Mouse (Mus musculus) forebrain, embryonic 10.5 days (tissue): ENCODE measurements around the gene Fkbpl. TPM values are rescaled to one million over a fixed set of nuclear protein-coding genes. Genes with fewer than 3 reads are reported as not detected.
A peak's percentile ranks its signal among the peaks of the same experiment; 100 is the strongest.

Experiments
- DNase-seq: peaks from one replicate; pipeline ENCODE4 v3.0.0-alpha.2; 2017; ENCODE audit warnings: low spot score; ENCODE audit errors: extremely low spot score
- H3K27ac ChIP-seq: fragments of 300-500 bp; sonication (generic); 2 replicates; pipeline ENCODE4 v1.5.1; 2016; ENCODE audit warnings: mild to moderate bottlenecking
- H3K27me3 ChIP-seq: fragments of 300-500 bp; sonication (generic); 2 replicates; pipeline ENCODE4 v1.6.1; 2016; ENCODE audit warnings: mild to moderate bottlenecking; ENCODE audit not compliant: poor library complexity, severe bottlenecking
- H3K36me3 ChIP-seq: fragments of 300-500 bp; sonication (generic); replicated peaks from 2 replicates; pipeline ENCODE4 v1.6.1; 2016; ENCODE audit warnings: mild to moderate bottlenecking, moderate library complexity
- H3K4me1 ChIP-seq: fragments of 300-500 bp; sonication (generic); 2 replicates; pipeline ENCODE4 v1.6.1; 2016
- H3K4me3 ChIP-seq: fragments of 300-500 bp; sonication (generic); 2 replicates; pipeline ENCODE4 v1.5.1; 2016; ENCODE audit warnings: mild to moderate bottlenecking, moderate library complexity
- H3K9me3 ChIP-seq: fragments of 300-500 bp; sonication (generic); 2 replicates; pipeline ENCODE4 v1.6.1; 2016; ENCODE audit warnings: mild to moderate bottlenecking, moderate library complexity
- WGBS: fragments of 180-500 bp; shearing (Covaris S2); methylation state at CpG from one replicate; pipeline ENCODE4 v1.1.7; 2016; 5-methylcytosine and 5-hydroxymethylcytosine counted together
- polyA plus RNA-seq: library from polyadenylated mRNA; unstranded; fragments of >200 nt; fragmentation: Nextera tagmentation; extraction: Ambion mirVana; gene quantifications from 2 replicates; pipeline ENCODE4 v1.2.1, GENCODE M21; 2016

The Fkbpl gene
- polyA plus RNA-seq, 1 experiment from 2014 or later: 14.8 TPM

- Histone ChIP-seq H3K4me3 (no peak overlapping the region), H3K27me3 (no peaks in the 10 kb centered on the region), H3K27ac (no peak overlapping the region), H3K9me3 (no peaks in the 10 kb centered on the region), H3K4me1 (peaks cover 22% of the 10 kb centered on the region), H3K36me3 (peaks cover 85% of the 10 kb centered on the region)
- WGBS: 86% methylated on average over 11 of the region's 11 CpGs
- DNase-seq: no peak
Observed at GRCm38 (mm10) chr17:34613054-34613645, 31.4 kb upstream of the Fkbpl start.

- WGBS: 92% methylated on average over 10 of the region's 10 CpGs
- Histone ChIP-seq H3K4me1 (peaks cover 15% of the 10 kb centered on the region), H3K9me3 (no peaks in the 10 kb centered on the region), H3K27me3 (no peaks in the 10 kb centered on the region), H3K4me3 (no peak overlapping the region), H3K36me3 (peaks cover 78% of the 10 kb centered on the region), H3K27ac (no peak overlapping the region)
- no peak for DNase-seq
Observed at GRCm38 (mm10) chr17:34613830-34614229, 30.7 kb upstream of the Fkbpl start.

GRCm38 (mm10) chr17:34615871-34616270, 28.7 kb upstream of the Fkbpl start, which contains the start of gene Egfl8:
TSS of gene Egfl8 (minus strand) at chr17:34615971.
- DNase-seq: no peak
- peaks cover 70% of the 10 kb centered on the region for H3K36me3 ChIP-seq
- peak within 1 kb of the TSS; percentile 0; the same call in 1 of the 2 replicates for H3K4me3 ChIP-seq
- H3K27me3 ChIP-seq: no peaks in the 10 kb centered on the region
- peak within 1 kb of the TSS; percentile 56; the same call in 1 of the 2 replicates for H3K27ac ChIP-seq
- H3K4me1 ChIP-seq: peaks cover 14% of the 10 kb centered on the region
- 65% methylated on average over 6 of the region's 6 CpGs for WGBS
- H3K9me3 ChIP-seq: no peaks in the 10 kb centered on the region

GRCm38 (mm10) chr17:34618999-34619398, 25.6 kb upstream of the Fkbpl start:
- Histone ChIP-seq H3K36me3 (peaks cover 70% of the 10 kb centered on the region), H3K4me1 (peaks cover 14% of the 10 kb centered on the region), H3K27me3 (no peaks in the 10 kb centered on the region), H3K9me3 (no peaks in the 10 kb centered on the region), H3K4me3 (no peak overlapping the region), H3K27ac (no peak overlapping the region)
- WGBS: 19% methylated on average over 6 of the region's 6 CpGs
- DNase-seq: no peak

- H3K4me1 ChIP-seq: peaks cover 13% of the 10 kb centered on the region
- WGBS: 93% methylated on average over 8 of the region's 8 CpGs
- no peak overlapping the region for H3K27ac ChIP-seq
- H3K4me3 ChIP-seq: no peak overlapping the region
- no peaks in the 10 kb centered on the region for H3K27me3 ChIP-seq
- no peak for DNase-seq
- H3K36me3 ChIP-seq: peaks cover 62% of the 10 kb centered on the region
- no peaks in the 10 kb centered on the region for H3K9me3 ChIP-seq
Observed at GRCm38 (mm10) chr17:34621006-34621405, 23.6 kb upstream of the Fkbpl start.

- 90% methylated on average over 9 of the region's 9 CpGs for WGBS
- peaks cover 2% of the 10 kb centered on the region; the same call in 1 of the 2 replicates for H3K27me3 ChIP-seq
- no peak overlapping the region for H3K27ac ChIP-seq
- peaks cover 21% of the 10 kb centered on the region for H3K4me1 ChIP-seq
- H3K36me3 ChIP-seq: peaks cover 47% of the 10 kb centered on the region
- no peak overlapping the region for H3K4me3 ChIP-seq
- no peak for DNase-seq
- no peaks in the 10 kb centered on the region for H3K9me3 ChIP-seq
Observed at GRCm38 (mm10) chr17:34623161-34623560, 21.4 kb upstream of the Fkbpl start.

GRCm38 (mm10) chr17:34624981-34625380, 19.6 kb upstream of the Fkbpl start:
- DNase-seq: no peak
- H3K9me3 ChIP-seq: no peaks in the 10 kb centered on the region
- H3K36me3 ChIP-seq: peaks cover 47% of the 10 kb centered on the region
- peaks cover 39% of the 10 kb centered on the region for H3K4me1 ChIP-seq
- peaks cover 20% of the 10 kb centered on the region for H3K27me3 ChIP-seq
- H3K27ac ChIP-seq: no peak overlapping the region
- 97% methylated on average over 3 of the region's 3 CpGs for WGBS
- no peak overlapping the region for H3K4me3 ChIP-seq

GRCm38 (mm10) chr17:34626062-34626772, 18.3 kb upstream of the Fkbpl start:
- DNase-seq: no peak
- H3K9me3 ChIP-seq: no peaks in the 10 kb centered on the region
- peaks cover 52% of the 10 kb centered on the region for H3K4me1 ChIP-seq
- peak overlapping the region; percentile 80 for H3K4me3 ChIP-seq
- WGBS: 53% methylated on average over 16 of the region's 16 CpGs
- H3K27me3 ChIP-seq: peaks cover 33% of the 10 kb centered on the region
- H3K27ac ChIP-seq: peak overlapping the region; percentile 89
- peaks cover 39% of the 10 kb centered on the region for H3K36me3 ChIP-seq

GRCm38 (mm10) chr17:34626773-34627092, 17.8 kb upstream of the Fkbpl start:
- H3K4me1 ChIP-seq: peaks cover 57% of the 10 kb centered on the region

GRCm38 (mm10) chr17:34627093-34627942, 17.2 kb upstream of the Fkbpl start:
- Histone ChIP-seq H3K4me3 (peak overlapping the region; percentile 80), H3K27me3 (peaks cover 44% of the 10 kb centered on the region), H3K36me3 (peaks cover 28% of the 10 kb centered on the region), H3K9me3 (no peaks in the 10 kb centered on the region), H3K27ac (peak overlapping the region; percentile 89), H3K4me1 (peaks cover 63% of the 10 kb centered on the region)
- under 1% methylated on average over 44 of the region's 45 CpGs for WGBS
- peak; percentile 92 for DNase-seq

More at GRCm38 (mm10) chr17:34626773-34627092, 17.8 kb upstream of the Fkbpl start:
- Histone ChIP-seq H3K27ac (peak overlapping the region; percentile 89), H3K36me3 (peaks cover 34% of the 10 kb centered on the region), H3K4me3 (peak overlapping the region; percentile 80), H3K27me3 (peaks cover 38% of the 10 kb centered on the region), H3K9me3 (no peaks in the 10 kb centered on the region)
- DNase-seq: peak; percentile 61
- under 1% methylated on average over 18 of the region's 18 CpGs for whole genome bisulfite sequencing

- H3K36me3 ChIP-seq: peaks cover 20% of the 10 kb centered on the region
- peak within 1 kb of the TSS; percentile 89 for H3K27ac ChIP-seq
- H3K27me3 ChIP-seq: peaks cover 51% of the 10 kb centered on the region
- 10% methylated on average over 29 of the region's 29 CpGs for WGBS
- no peak for DNase-seq
- H3K9me3 ChIP-seq: no peaks in the 10 kb centered on the region
- peaks cover 67% of the 10 kb centered on the region for H3K4me1 ChIP-seq
- H3K4me3 ChIP-seq: peak within 1 kb of the TSS; percentile 80
Observed at GRCm38 (mm10) chr17:34627943-34628643, 16.5 kb upstream of the Fkbpl start, which contains the start of gene Ppt2. TSS of gene Ppt2 (minus strand) at chr17:34628510.

GRCm38 (mm10) chr17:34628644-34628967, 16.0 kb upstream of the Fkbpl start:
- peak overlapping the region; percentile 80 for H3K4me3 ChIP-seq
- WGBS: 12% methylated on average over 5 of the region's 5 CpGs
- peaks cover 72% of the 10 kb centered on the region for H3K4me1 ChIP-seq
- H3K9me3 ChIP-seq: no peaks in the 10 kb centered on the region
- peaks cover 15% of the 10 kb centered on the region for H3K36me3 ChIP-seq
- peaks cover 56% of the 10 kb centered on the region for H3K27me3 ChIP-seq
- DNase-seq: no peak
- peak overlapping the region; percentile 89 for H3K27ac ChIP-seq
